In genomic region chr6:128423496-128424268, GRCm38 (mm10) we compare ENCODE assay signal across 8 mouse cellular contexts. TPM values are rescaled to one million over a fixed set of nuclear protein-coding genes. Genes with fewer than 3 reads are reported as not detected.
DNase-seq lines count a peak whose midpoint lies in the region; ATAC-seq lines count a peak whose summit lies in the region.

No protein-coding gene starts in this region.

- 0 out of 2 replicates have a peak, but pooled peaks cover 4% of the 10 kb centered on the region for H3K4me1 ChIP-seq in limb, embryonic 11.5 days (ENCODE audit: control insufficient read depth, insufficient read depth, low read length)
- peaks cover 6% of the 10 kb centered on the region; the same call in 1 of the 2 replicates for H3K4me1 ChIP-seq in neural tube, embryonic 15.5 days

- no peak overlapping the region for H3K27ac ChIP-seq in limb, embryonic 11.5 days (replicated peaks; ENCODE audit: low read depth, low read length)
- H3K27ac ChIP-seq in neural tube, embryonic 15.5 days (replicated peaks) = peak overlapping the region; percentile 100

- intact Hi-C loops in left cerebral cortex, postnatal 10 days (cut with DNase I) = no loop called here

- 52% methylated on average over 15 of the region's 16 CpGs for WGBS in limb, embryonic 11.5 days
- 44% methylated on average over 15 of the region's 16 CpGs for WGBS in neural tube, embryonic 15.5 days

- DNase-seq in cerebellum, adult 11-12 months = peak; percentile 51
- no peak for DNase-seq in cerebellum, adult 11 months
- peak; percentile 18 for DNase-seq in thymus, postnatal 4 days
- DNase-seq in thymus, postnatal 25 days = no peak
- DNase-seq in limb, embryonic 11.5 days (ENCODE audit: low spot score) = no peak
- no peak for DNase-seq in left cerebral cortex, postnatal 10 days (ENCODE audit: extremely low spot score in 1 of 2, low spot score in 2 of 2)
- DNase-seq in right cerebral cortex, adult 2 months (ENCODE audit: low spot score in 2 of 2) = no peak

- peaks cover 4% of the 10 kb centered on the region; the same call in 1 of the 2 replicates for H3K36me3 ChIP-seq in limb, embryonic 11.5 days (ENCODE audit: control insufficient read depth, insufficient read depth, low read length)
- peaks cover 10% of the 10 kb centered on the region for H3K36me3 ChIP-seq in neural tube, embryonic 15.5 days

- peak overlapping the region; percentile 68 for H3K4me2 ChIP-seq in limb, embryonic 11.5 days (ENCODE audit: low read depth, severe bottlenecking)
- peak overlapping the region; percentile 64 for H3K4me2 ChIP-seq in neural tube, embryonic 15.5 days

- no peak for ATAC-seq in limb, embryonic 11.5 days (ENCODE audit: insufficient number of reproducible peaks, low FRiP score, low TSS enrichment, low read depth)
- peak; percentile 72 for ATAC-seq in neural tube, embryonic 15.5 days (ENCODE audit: low FRiP score)

- H3K9ac ChIP-seq in limb, embryonic 11.5 days (ENCODE audit: low read length) = peak overlapping the region; percentile 77
- H3K9ac ChIP-seq in neural tube, embryonic 15.5 days (replicated peaks) = peak overlapping the region; percentile 76

- H3K9me3 ChIP-seq in limb, embryonic 11.5 days (ENCODE audit: control insufficient read depth, low read length) = no peaks in the 10 kb centered on the region
- no peaks in the 10 kb centered on the region for H3K9me3 ChIP-seq in neural tube, embryonic 15.5 days (replicated peaks)

- H3K27me3 ChIP-seq in limb, embryonic 11.5 days (ENCODE audit: control insufficient read depth, insufficient read depth, low read length) = no peaks in the 10 kb centered on the region
- H3K27me3 ChIP-seq in neural tube, embryonic 15.5 days (replicated peaks) = no peaks in the 10 kb centered on the region

- peak overlapping the region; percentile 65 for H3K4me3 ChIP-seq in limb, embryonic 11.5 days (ENCODE audit: low read depth, low read length)
- peak overlapping the region; percentile 63 for H3K4me3 ChIP-seq in neural tube, embryonic 15.5 days (replicated peaks)

RNA-seq across cellular contexts. Expression of gene Itfg2, which starts 1.0 kb away (rescaled TPM):
- 35.0 and 35.3 TPM in 2 replicates for polyA plus RNA-seq in limb, embryonic 11.5 days (2014; fragmentation: Nextera tagmentation; extraction: Ambion mirVana)
- 44.0 and 46.5 TPM in 2 replicates for polyA plus RNA-seq in neural tube, embryonic 15.5 days (2015; fragmentation: Nextera tagmentation; extraction: Ambion mirVana)
- total RNA-seq in left cerebral cortex, postnatal 10 days (2021) = 10 to 100 TPM; 21.6 to 30.8 TPM

RNA-seq across cellular contexts. Expression of gene Fkbp4, which starts 14.8 kb away (rescaled TPM):
- 671 and 692 TPM in 2 replicates for polyA plus RNA-seq in limb, embryonic 11.5 days (2014; fragmentation: Nextera tagmentation; extraction: Ambion mirVana)
- 319 and 377 TPM in 2 replicates for polyA plus RNA-seq in neural tube, embryonic 15.5 days (2015; fragmentation: Nextera tagmentation; extraction: Ambion mirVana)
- total RNA-seq in left cerebral cortex, postnatal 10 days (2021) = 100 to 1,000 TPM; 130 to 131 TPM

RNA-seq across cellular contexts. Expression of gene Nrip2, which starts 24.6 kb away (rescaled TPM):
- 2.1 TPM in 2 replicates for polyA plus RNA-seq in limb, embryonic 11.5 days (2014; fragmentation: Nextera tagmentation; extraction: Ambion mirVana)
- polyA plus RNA-seq in neural tube, embryonic 15.5 days (2015; fragmentation: Nextera tagmentation; extraction: Ambion mirVana) = 12.4 and 13.0 TPM in 2 replicates
- total RNA-seq in left cerebral cortex, postnatal 10 days (2021) = 1 to 10 TPM; 5.3 to 5.8 TPM

RNA-seq across cellular contexts. Expression of gene Gm44596, which starts 48.4 kb away (rescaled TPM):
- not detected in 2 replicates for polyA plus RNA-seq in limb, embryonic 11.5 days (2014; fragmentation: Nextera tagmentation; extraction: Ambion mirVana)
- polyA plus RNA-seq in neural tube, embryonic 15.5 days (2015; fragmentation: Nextera tagmentation; extraction: Ambion mirVana) = not detected in 2 replicates
- total RNA-seq in left cerebral cortex, postnatal 10 days (2021) = not detected

RNA-seq across cellular contexts. Expression of gene Tex52, which starts 48.4 kb away (rescaled TPM):
- polyA plus RNA-seq in limb, embryonic 11.5 days (2014; fragmentation: Nextera tagmentation; extraction: Ambion mirVana) = 0.33 TPM in 1 of 2 replicates, not detected in the other
- 0.33 and 0.54 TPM in 2 replicates for polyA plus RNA-seq in neural tube, embryonic 15.5 days (2015; fragmentation: Nextera tagmentation; extraction: Ambion mirVana)
- not detected for total RNA-seq in left cerebral cortex, postnatal 10 days (2021)

Comparison
In these comparisons a context has a peak if more than half of its experiments do, and no peak if none do; other contexts are left out.
1. DNase-seq: peak in cerebellum, adult 11-12 months (single experiment) and thymus, postnatal 4 days (single experiment); none in cerebellum, adult 11 months (single experiment), thymus, postnatal 25 days (single experiment), limb, embryonic 11.5 days (single experiment), left cerebral cortex, postnatal 10 days (0 of 2) and right cerebral cortex, adult 2 months (0 of 2).